Mouse (Mus musculus) hindbrain, embryonic 15.5 days (tissue): ENCODE measurements at regions not wholly inside any gene's neighbourhood (a gene's known extent, or its start where the extent isn't known, plus 50 kb on each side); places are given as distances from the start of the nearest gene placed in this dataset.

Experiments used
- ATAC-seq: fragments of 200-750 bp; cut with Nextera tagmentation; 2 replicates; pipeline ENCODE4 v1.8.0; 2017; ENCODE audit warnings: low read depth, moderate number of reproducible peaks, moderate TSS enrichment; ENCODE audit not compliant: low FRiP score
- H3K27ac ChIP-seq: fragments of 300-500 bp; sonication (generic); replicated peaks from 2 replicates; pipeline ENCODE4 v1.5.1; 2015; ENCODE audit warnings: mild to moderate bottlenecking, inconsistent platforms
- H3K27me3 ChIP-seq: fragments of 300-500 bp; sonication (generic); 2 replicates; pipeline ENCODE4 v1.6.1; 2015; ENCODE audit warnings: control low read depth, inconsistent platforms
- H3K36me3 ChIP-seq: fragments of 300-500 bp; sonication (generic); 2 replicates; pipeline ENCODE4 v1.6.1; 2015; ENCODE audit warnings: control low read depth, inconsistent platforms
- H3K4me1 ChIP-seq: fragments of 300-500 bp; sonication (generic); replicated peaks from 2 replicates; pipeline ENCODE4 v1.6.1; 2015; ENCODE audit warnings: control low read depth, inconsistent platforms
- H3K4me2 ChIP-seq: fragments of 300-500 bp; sonication (generic); 2 replicates; pipeline ENCODE4 v1.6.1; 2015; ENCODE audit warnings: moderate library complexity, mild to moderate bottlenecking, inconsistent platforms
- H3K4me3 ChIP-seq: fragments of 300-500 bp; sonication (generic); 2 replicates; pipeline ENCODE4 v1.5.1; 2015; ENCODE audit warnings: mild to moderate bottlenecking, inconsistent platforms
- H3K9ac ChIP-seq: fragments of 300-500 bp; sonication (generic); 2 replicates; pipeline ENCODE4 v1.6.1; 2015; ENCODE audit warnings: inconsistent platforms
- H3K9me3 ChIP-seq: fragments of 300-500 bp; sonication (generic); 2 replicates; pipeline ENCODE4 v1.6.1; 2016; ENCODE audit warnings: control low read depth, inconsistent platforms
- WGBS: fragments of 180-500 bp; shearing (Covaris S2); methylation state at CpG from one replicate; pipeline ENCODE4 v1.1.7; 2015; 5-methylcytosine and 5-hydroxymethylcytosine counted together

- WGBS, result 85% methylated on average over 2 of the region's 2 CpGs
- Histone ChIP-seq H3K36me3 (no peaks in the 10 kb centered on the region), H3K27me3 (no peaks in the 10 kb centered on the region), H3K9ac (no peak overlapping the region), H3K9me3 (no peaks in the 10 kb centered on the region), H3K4me1 (peaks cover 6% of the 10 kb centered on the region), H3K4me3 (no peak overlapping the region), H3K4me2 (no peak overlapping the region), H3K27ac (no peak overlapping the region)
- ATAC-seq, result no peak
These were observed 211.0 kb upstream of the Phyhipl start for GRCm38 (mm10) chr10:70866737-70867136.

- H3K4me2 ChIP-seq, result no peak overlapping the region
- ATAC-seq, result no peak
- no peak overlapping the region for H3K9ac ChIP-seq
- no peaks in the 10 kb centered on the region for H3K9me3 ChIP-seq
- H3K27ac ChIP-seq, result no peak overlapping the region
- no peaks in the 10 kb centered on the region for H3K36me3 ChIP-seq
- no peak overlapping the region for H3K4me3 ChIP-seq
- 95% methylated on average over 5 of the region's 5 CpGs for WGBS
- H3K4me1 ChIP-seq, result peaks cover 20% of the 10 kb centered on the region
- H3K27me3 ChIP-seq, result no peaks in the 10 kb centered on the region
These were observed 208.9 kb upstream of the Phyhipl start for GRCm38 (mm10) chr10:70864650-70865049.

- no peaks in the 10 kb centered on the region for H3K9me3 ChIP-seq
- no peak overlapping the region for H3K4me3 ChIP-seq
- H3K9ac ChIP-seq, result no peak overlapping the region
- WGBS, result 53% methylated on average over 3 of the region's 4 CpGs
- peaks cover 20% of the 10 kb centered on the region for H3K4me1 ChIP-seq
- ATAC-seq, result no peak; the same call in 1 of the 2 replicates
- peak overlapping the region; percentile 72; the same call in 1 of the 2 replicates for H3K27ac ChIP-seq
- H3K36me3 ChIP-seq, result no peaks in the 10 kb centered on the region
- H3K27me3 ChIP-seq, result no peaks in the 10 kb centered on the region
- H3K4me2 ChIP-seq, result no peak overlapping the region
These were observed 206.2 kb upstream of the Phyhipl start for GRCm38 (mm10) chr10:70862022-70862335.

- ATAC-seq, result peak; percentile 85
- WGBS, result 31% methylated on average over 10 of the region's 10 CpGs
These were observed 205.6 kb upstream of the Phyhipl start for GRCm38 (mm10) chr10:70861131-70862021.

GRCm38 (mm10) chr10:70857155-70857820 is 201.5 kb upstream of the Phyhipl start:
- peaks cover 19% of the 10 kb centered on the region for H3K4me1 ChIP-seq
- H3K27me3 ChIP-seq, result no peaks in the 10 kb centered on the region
- H3K9ac ChIP-seq, result no peak overlapping the region
- WGBS, result 71% methylated on average over 14 of the region's 14 CpGs
- H3K36me3 ChIP-seq, result no peaks in the 10 kb centered on the region
- ATAC-seq, result no peak
- H3K4me3 ChIP-seq, result no peak overlapping the region
- H3K4me2 ChIP-seq, result no peak overlapping the region
- H3K9me3 ChIP-seq, result no peaks in the 10 kb centered on the region
- no peak overlapping the region for H3K27ac ChIP-seq

More at GRCm38 (mm10) chr10:70861131-70862021, 205.6 kb upstream of the Phyhipl start:
- peaks cover 20% of the 10 kb centered on the region for H3K4me1 ChIP-seq
- no peaks in the 10 kb centered on the region for H3K36me3 ChIP-seq
- H3K27me3 ChIP-seq, result no peaks in the 10 kb centered on the region
- H3K4me2 ChIP-seq, result peak overlapping the region; percentile 36
- no peak overlapping the region for H3K4me3 ChIP-seq
- peak overlapping the region; percentile 72 for H3K27ac ChIP-seq
- no peak overlapping the region for H3K9ac ChIP-seq
- H3K9me3 ChIP-seq, result no peaks in the 10 kb centered on the region

- no peak overlapping the region for H3K27ac ChIP-seq
These were observed 200.2 kb upstream of the Phyhipl start for GRCm38 (mm10) chr10:70855948-70856347.

GRCm38 (mm10) chr10:70853614-70854013 is 197.8 kb upstream of the Phyhipl start:
- H3K27ac ChIP-seq, result no peak overlapping the region
- H3K9me3 ChIP-seq, result no peaks in the 10 kb centered on the region
- no peak overlapping the region for H3K4me2 ChIP-seq
- no peak overlapping the region for H3K4me3 ChIP-seq
- no peak for ATAC-seq
- H3K9ac ChIP-seq, result no peak overlapping the region
- 91% methylated on average over 4 of the region's 4 CpGs for WGBS
- no peaks in the 10 kb centered on the region for H3K4me1 ChIP-seq
- H3K27me3 ChIP-seq, result no peaks in the 10 kb centered on the region
- no peaks in the 10 kb centered on the region for H3K36me3 ChIP-seq

More at GRCm38 (mm10) chr10:70855948-70856347, 200.2 kb upstream of the Phyhipl start:
- Histone ChIP-seq H3K4me3 (no peak overlapping the region), H3K36me3 (no peaks in the 10 kb centered on the region), H3K4me1 (peaks cover 6% of the 10 kb centered on the region), H3K9me3 (no peaks in the 10 kb centered on the region), H3K9ac (no peak overlapping the region), H3K27me3 (no peaks in the 10 kb centered on the region), H3K4me2 (no peak overlapping the region)
- 84% methylated on average over 8 of the region's 8 CpGs for WGBS
- no peak for ATAC-seq

GRCm38 (mm10) chr10:70848141-70848540 is 192.4 kb upstream of the Phyhipl start:
- Histone ChIP-seq H3K27me3 (no peaks in the 10 kb centered on the region), H3K36me3 (no peaks in the 10 kb centered on the region), H3K4me1 (no peaks in the 10 kb centered on the region), H3K9ac (no peak overlapping the region), H3K9me3 (no peaks in the 10 kb centered on the region), H3K4me2 (no peak overlapping the region), H3K4me3 (no peak overlapping the region), H3K27ac (no peak overlapping the region)
- 89% methylated on average over 5 of the region's 5 CpGs for WGBS
- no peak for ATAC-seq

GRCm38 (mm10) chr10:70847341-70847882 is 191.6 kb upstream of the Phyhipl start:
- 77% methylated on average over 3 of the region's 3 CpGs for WGBS
- no peak overlapping the region for H3K27ac ChIP-seq
- no peaks in the 10 kb centered on the region for H3K9me3 ChIP-seq
- H3K4me2 ChIP-seq, result no peak overlapping the region
- H3K27me3 ChIP-seq, result no peaks in the 10 kb centered on the region
- no peak for ATAC-seq
- H3K4me3 ChIP-seq, result no peak overlapping the region
- H3K4me1 ChIP-seq, result no peaks in the 10 kb centered on the region
- H3K9ac ChIP-seq, result no peak overlapping the region
- H3K36me3 ChIP-seq, result no peaks in the 10 kb centered on the region

GRCm38 (mm10) chr10:70846281-70847168 is 190.8 kb upstream of the Phyhipl start:
- Histone ChIP-seq H3K4me3 (no peak overlapping the region), H3K36me3 (no peaks in the 10 kb centered on the region), H3K9ac (no peak overlapping the region), H3K4me1 (no peaks in the 10 kb centered on the region), H3K4me2 (no peak overlapping the region), H3K27ac (no peak overlapping the region), H3K9me3 (no peaks in the 10 kb centered on the region), H3K27me3 (no peaks in the 10 kb centered on the region)
- 95% methylated on average over 10 of the region's 10 CpGs for WGBS
- ATAC-seq, result no peak

- no peak overlapping the region for H3K4me3 ChIP-seq
- no peaks in the 10 kb centered on the region for H3K4me1 ChIP-seq
- WGBS, result 84% methylated on average over 2 of the region's 2 CpGs
- H3K9me3 ChIP-seq, result no peaks in the 10 kb centered on the region
- no peak overlapping the region for H3K27ac ChIP-seq
- ATAC-seq, result no peak
- H3K36me3 ChIP-seq, result no peaks in the 10 kb centered on the region
- no peak overlapping the region for H3K9ac ChIP-seq
- no peaks in the 10 kb centered on the region for H3K27me3 ChIP-seq
- no peak overlapping the region for H3K4me2 ChIP-seq
These were observed 188.1 kb upstream of the Phyhipl start for GRCm38 (mm10) chr10:70843848-70844247.
